Mouse (Mus musculus) forebrain, embryonic 10.5 days (tissue): ENCODE measurements around the gene Arhgef10l. TPM values are rescaled to one million over a fixed set of nuclear protein-coding genes. Genes with fewer than 3 reads are reported as not detected.
"Not testable (repeated sequence)": the region's sequence is repeated elsewhere in the genome, so short reads cannot be mapped to it uniquely, and the experiment has no call there.

Experiments used
- DNase-seq: peaks from one replicate; pipeline ENCODE4 v3.0.0-alpha.2; 2017; ENCODE audit warnings: low spot score; ENCODE audit errors: extremely low spot score
- H3K27ac ChIP-seq: fragments of 300-500 bp; sonication (generic); 2 replicates; pipeline ENCODE4 v1.5.1; 2016; ENCODE audit warnings: mild to moderate bottlenecking
- H3K27me3 ChIP-seq: fragments of 300-500 bp; sonication (generic); 2 replicates; pipeline ENCODE4 v1.6.1; 2016; ENCODE audit warnings: mild to moderate bottlenecking; ENCODE audit not compliant: poor library complexity, severe bottlenecking
- H3K36me3 ChIP-seq: fragments of 300-500 bp; sonication (generic); replicated peaks from 2 replicates; pipeline ENCODE4 v1.6.1; 2016; ENCODE audit warnings: mild to moderate bottlenecking, moderate library complexity
- H3K4me1 ChIP-seq: fragments of 300-500 bp; sonication (generic); 2 replicates; pipeline ENCODE4 v1.6.1; 2016
- H3K4me3 ChIP-seq: fragments of 300-500 bp; sonication (generic); 2 replicates; pipeline ENCODE4 v1.5.1; 2016; ENCODE audit warnings: mild to moderate bottlenecking, moderate library complexity
- H3K9me3 ChIP-seq: fragments of 300-500 bp; sonication (generic); 2 replicates; pipeline ENCODE4 v1.6.1; 2016; ENCODE audit warnings: mild to moderate bottlenecking, moderate library complexity
- WGBS: fragments of 180-500 bp; shearing (Covaris S2); methylation state at CpG from one replicate; pipeline ENCODE4 v1.1.7; 2016; 5-methylcytosine and 5-hydroxymethylcytosine counted together
- polyA plus RNA-seq: library from polyadenylated mRNA; unstranded; fragments of >200 nt; fragmentation: Nextera tagmentation; extraction: Ambion mirVana; gene quantifications from 2 replicates; pipeline ENCODE4 v1.2.1, GENCODE M21; 2016

Arhgef10l gene
- polyA plus RNA-seq, 1 experiment from 2014 or later: 23.0 TPM

- no peak overlapping the region for H3K4me3 ChIP-seq
- no peaks in the 10 kb centered on the region for H3K9me3 ChIP-seq
- H3K36me3 ChIP-seq: peaks cover 100% of the 10 kb centered on the region
- H3K27me3 ChIP-seq: no peaks in the 10 kb centered on the region
- peaks cover 8% of the 10 kb centered on the region for H3K4me1 ChIP-seq
- DNase-seq: no peak
- WGBS: 87% methylated on average over 23 of the region's 23 CpGs
- peak overlapping the region; percentile 22; the same call in 1 of the 2 replicates for H3K27ac ChIP-seq
These were observed 84.0 kb downstream of the Arhgef10l start for GRCm38 (mm10) chr4:140581730-140582389.

GRCm38 (mm10) chr4:140581341-140581729 is 84.5 kb downstream of the Arhgef10l start:
- DNase-seq: no peak
- H3K4me3 ChIP-seq: no peak overlapping the region
- H3K36me3 ChIP-seq: peaks cover 100% of the 10 kb centered on the region
- no peaks in the 10 kb centered on the region for H3K27me3 ChIP-seq
- H3K4me1 ChIP-seq: peaks cover 8% of the 10 kb centered on the region
- WGBS: 88% methylated on average over 16 of the region's 16 CpGs
- H3K9me3 ChIP-seq: no peaks in the 10 kb centered on the region
- H3K27ac ChIP-seq: peak overlapping the region; percentile 22; the same call in 1 of the 2 replicates

GRCm38 (mm10) chr4:140580866-140581265 is 84.9 kb downstream of the Arhgef10l start:
- WGBS: 95% methylated on average over 4 of the region's 4 CpGs
- H3K27ac ChIP-seq: 0 out of 2 replicates have a peak overlapping the region, but pooled peaks have one; percentile 22
- no peak for DNase-seq
- H3K9me3 ChIP-seq: no peaks in the 10 kb centered on the region
- H3K4me3 ChIP-seq: no peak overlapping the region
- H3K4me1 ChIP-seq: peaks cover 8% of the 10 kb centered on the region
- no peaks in the 10 kb centered on the region for H3K27me3 ChIP-seq
- peaks cover 100% of the 10 kb centered on the region for H3K36me3 ChIP-seq

- no peak overlapping the region for H3K4me3 ChIP-seq
- H3K4me1 ChIP-seq: peaks cover 8% of the 10 kb centered on the region
- H3K9me3 ChIP-seq: no peaks in the 10 kb centered on the region
- H3K27me3 ChIP-seq: no peaks in the 10 kb centered on the region
- no peak overlapping the region for H3K27ac ChIP-seq
- H3K36me3 ChIP-seq: peaks cover 100% of the 10 kb centered on the region
- WGBS: 92% methylated on average over 8 of the region's 8 CpGs
- DNase-seq: no peak
These were observed 86.2 kb downstream of the Arhgef10l start for GRCm38 (mm10) chr4:140579576-140579975.

GRCm38 (mm10) chr4:140579149-140579548 is 86.7 kb downstream of the Arhgef10l start:
- H3K4me3 ChIP-seq: no peak overlapping the region
- H3K9me3 ChIP-seq: no peaks in the 10 kb centered on the region
- no peak for DNase-seq
- peaks cover 8% of the 10 kb centered on the region for H3K4me1 ChIP-seq
- WGBS: 96% methylated on average over 13 of the region's 13 CpGs
- H3K36me3 ChIP-seq: peaks cover 100% of the 10 kb centered on the region
- no peak overlapping the region for H3K27ac ChIP-seq
- no peaks in the 10 kb centered on the region for H3K27me3 ChIP-seq

- no peak overlapping the region for H3K27ac ChIP-seq
- WGBS: 97% methylated on average over 16 of the region's 16 CpGs
- H3K27me3 ChIP-seq: no peaks in the 10 kb centered on the region
- no peaks in the 10 kb centered on the region for H3K9me3 ChIP-seq
- peaks cover 4% of the 10 kb centered on the region for H3K4me1 ChIP-seq
- no peak for DNase-seq
- H3K36me3 ChIP-seq: peaks cover 100% of the 10 kb centered on the region
- no peak overlapping the region for H3K4me3 ChIP-seq
These were observed 89.2 kb downstream of the Arhgef10l start for GRCm38 (mm10) chr4:140576628-140577027.

- not testable (repeated sequence) for H3K4me3 ChIP-seq, H3K4me1 ChIP-seq, H3K9me3 ChIP-seq, H3K27ac ChIP-seq, DNase-seq, H3K27me3 ChIP-seq
- 92% methylated on average over 7 of the region's 7 CpGs for WGBS
- H3K36me3 ChIP-seq: peaks cover 99% of the 10 kb centered on the region
These were observed 90.9 kb downstream of the Arhgef10l start for GRCm38 (mm10) chr4:140574863-140575262.

GRCm38 (mm10) chr4:140572376-140572775 is 93.4 kb downstream of the Arhgef10l start:
- H3K27me3 ChIP-seq: no peaks in the 10 kb centered on the region
- peaks cover 99% of the 10 kb centered on the region for H3K36me3 ChIP-seq
- WGBS: 88% methylated on average over 17 of the region's 17 CpGs
- H3K27ac ChIP-seq: peak overlapping the region; percentile 25; the same call in 1 of the 2 replicates
- no peak for DNase-seq
- H3K4me3 ChIP-seq: no peak overlapping the region
- H3K9me3 ChIP-seq: no peaks in the 10 kb centered on the region; the same call in 1 of the 2 replicates
- no peaks in the 10 kb centered on the region for H3K4me1 ChIP-seq

GRCm38 (mm10) chr4:140569394-140569793 is 96.4 kb downstream of the Arhgef10l start:
- H3K9me3 ChIP-seq: peaks cover 7% of the 10 kb centered on the region; the same call in 1 of the 2 replicates
- no peak overlapping the region for H3K4me3 ChIP-seq
- peaks cover 4% of the 10 kb centered on the region; the same call in 1 of the 2 replicates for H3K4me1 ChIP-seq
- H3K27ac ChIP-seq: no peak overlapping the region
- DNase-seq: no peak
- H3K27me3 ChIP-seq: no peaks in the 10 kb centered on the region
- H3K36me3 ChIP-seq: peaks cover 98% of the 10 kb centered on the region
- 70% methylated on average over 2 of the region's 2 CpGs for WGBS

- Histone ChIP-seq H3K27ac (no peak overlapping the region), H3K27me3 (no peaks in the 10 kb centered on the region), H3K36me3 (peaks cover 98% of the 10 kb centered on the region), H3K4me1 (peaks cover 4% of the 10 kb centered on the region; the same call in 1 of the 2 replicates), H3K9me3 (peaks cover 7% of the 10 kb centered on the region; the same call in 1 of the 2 replicates), H3K4me3 (no peak overlapping the region)
- 93% methylated on average over 11 of the region's 11 CpGs for WGBS
- DNase-seq: no peak
These were observed 97.8 kb downstream of the Arhgef10l start for GRCm38 (mm10) chr4:140567911-140568480.

- no peak overlapping the region for H3K4me3 ChIP-seq
- H3K27ac ChIP-seq: 0 out of 2 replicates have a peak overlapping the region, but pooled peaks have one; percentile 48
- WGBS: 94% methylated on average over 14 of the region's 14 CpGs
- H3K9me3 ChIP-seq: peaks cover 12% of the 10 kb centered on the region
- H3K4me1 ChIP-seq: peaks cover 4% of the 10 kb centered on the region; the same call in 1 of the 2 replicates
- DNase-seq: no peak
- H3K36me3 ChIP-seq: peaks cover 98% of the 10 kb centered on the region
- H3K27me3 ChIP-seq: no peaks in the 10 kb centered on the region
These were observed 99.0 kb downstream of the Arhgef10l start for GRCm38 (mm10) chr4:140566785-140567184.

GRCm38 (mm10) chr4:140564459-140564858 is 101.4 kb downstream of the Arhgef10l start:
- DNase-seq, H3K27me3 ChIP-seq, H3K4me3 ChIP-seq, H3K4me1 ChIP-seq, H3K27ac ChIP-seq: not testable (repeated sequence)
- Histone ChIP-seq H3K36me3 (peaks cover 98% of the 10 kb centered on the region), H3K9me3 (peaks cover 18% of the 10 kb centered on the region)
- WGBS: 85% methylated on average over 1 of the region's 1 CpGs
